Mouse (Mus musculus): ENCODE data around the gene Fsd1. TPM values are rescaled to one million over a fixed set of nuclear protein-coding genes. Genes with fewer than 3 reads are reported as not detected.

Fsd1 gene
- total and polyA plus RNA-seq, 3 experiments: not detected

- TF ChIP-seq ZC3H11A (IDR thresholded peaks at IDR 0.05; ENCODE audit: low read depth, low read length) (no peak), CHD1 (IDR thresholded peaks at IDR 0.05; ENCODE audit: low read depth, low read length) (no peak), E2F4 (IDR thresholded peaks at IDR 0.05; ENCODE audit: borderline replicate concordance, low read depth, low read length) (no peak), NELFE (IDR thresholded peaks at IDR 0.05; ENCODE audit: low read depth, low read length) (peak; percentile 56; the same call in 1 of the 2 replicates), POLR2A (IDR thresholded peaks at IDR 0.05; ENCODE audit: control insufficient read depth in 1 of 2, insufficient read depth in 1 of 2, low read depth in 1 of 2, low read length in 2 of 2, poor library complexity in 1 of 2) (peak; percentile 57 to 88; a peak in 3 of 4 replicates)
Measured at GRCm38 (mm10) chr17:56009088-56009961, 23.0 kb downstream of the Fsd1 start (continued).

DNA sequence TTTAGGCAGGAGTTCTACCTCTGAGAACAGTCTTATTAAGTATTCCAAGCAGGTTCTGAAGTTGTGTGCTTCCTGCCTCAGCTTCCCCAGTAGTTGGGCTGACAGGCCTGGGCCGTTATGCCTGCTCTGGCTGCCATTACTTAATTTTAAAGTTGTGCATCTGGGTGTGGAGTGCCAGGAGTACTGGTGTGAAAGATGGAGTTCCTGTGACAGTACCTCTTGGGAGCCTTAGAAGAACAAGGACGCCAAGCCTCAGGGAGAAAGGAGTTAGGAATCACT, 23.6 kb downstream of the Fsd1 start:
- Histone ChIP-seq H3K27ac (ENCODE audit: control insufficient read depth, low read depth, low read length) (no peak overlapping the region), H3K9ac (ENCODE audit: control insufficient read depth, low read depth, low read length, poor library complexity, severe bottlenecking) (no peak overlapping the region; the same call in 1 of the 2 replicates), H3K79me2 (ENCODE audit: control insufficient read depth, insufficient read depth, low read length, poor library complexity) (no peaks in the 10 kb centered on the region), H3K27me3 (ENCODE audit: control insufficient read depth in 1 of 2, insufficient read depth in 2 of 2, low read length in 2 of 2) (no peaks in the 10 kb centered on the region), H3K36me3 (ENCODE audit: control insufficient read depth in 1 of 2, insufficient read depth in 2 of 2, low read length in 2 of 2) (peaks cover 0 to 8% of the 10 kb centered on the region in 2 experiments; a peak in 2 of 4 replicates), H3K4me1 (ENCODE audit: control insufficient read depth in 1 of 2, insufficient read depth in 2 of 2, low read length in 2 of 2) (peaks cover 0 to 17% of the 10 kb centered on the region in 2 experiments; a peak in 2 of 4 replicates), H3K9me3 (replicated peaks; ENCODE audit: insufficient read depth, low read length) (no peaks in the 10 kb centered on the region), H3K4me3 (ENCODE audit: control insufficient read depth in 1 of 2, insufficient read depth in 1 of 2, low read depth in 2 of 2, low read length in 2 of 2) (peak overlapping the region; percentile 64 to 90; a peak in 3 of 4 replicates)
- DNase-seq (ENCODE audit: low read depth, low spot score): no peak
- no peak for TF ChIP-seq KAT2A (conservative IDR thresholded peaks at IDR 0.05; ENCODE audit: low read depth, low read length)
- no peak for TF ChIP-seq MYC (IDR thresholded peaks at IDR 0.05; ENCODE audit: low read depth, low read length)
- TF ChIP-seq MYB (IDR thresholded peaks at IDR 0.05; ENCODE audit: low read depth, low read length): no peak
- no peak for TF ChIP-seq USF2 (IDR thresholded peaks at IDR 0.05; ENCODE audit: borderline replicate concordance in 1 of 2, insufficient read depth in 1 of 2, low read depth in 1 of 2, low read length in 2 of 2)
- TF ChIP-seq POLR2A (IDR thresholded peaks at IDR 0.05; ENCODE audit: control insufficient read depth in 1 of 2, insufficient read depth in 1 of 2, low read depth in 1 of 2, low read length in 2 of 2, poor library complexity in 1 of 2): no peak
- no peak for TF ChIP-seq JUND (IDR thresholded peaks at IDR 0.05; ENCODE audit: low read depth, low read length)

GRCm38 (mm10) chr17:56010255-56010654, 23.9 kb downstream of the Fsd1 start:
- no peak for DNase-seq (ENCODE audit: low read depth, low spot score)
- peaks cover 0 to 17% of the 10 kb centered on the region in 2 experiments; a peak in 2 of 4 replicates for H3K4me1 ChIP-seq (ENCODE audit: control insufficient read depth in 1 of 2, insufficient read depth in 2 of 2, low read length in 2 of 2)
- H3K4me3 ChIP-seq (ENCODE audit: control insufficient read depth in 1 of 2, insufficient read depth in 1 of 2, low read depth in 2 of 2, low read length in 2 of 2): no peak overlapping the region
- no peaks in the 10 kb centered on the region for H3K27me3 ChIP-seq (ENCODE audit: control insufficient read depth in 1 of 2, insufficient read depth in 2 of 2, low read length in 2 of 2)
- no peak overlapping the region for H3K9ac ChIP-seq (ENCODE audit: control insufficient read depth, low read depth, low read length, poor library complexity, severe bottlenecking)
- H3K79me2 ChIP-seq (ENCODE audit: control insufficient read depth, insufficient read depth, low read length, poor library complexity): no peaks in the 10 kb centered on the region
- no peak overlapping the region for H3K27ac ChIP-seq (ENCODE audit: control insufficient read depth, low read depth, low read length)
- TF ChIP-seq POLR2AphosphoS5 (IDR thresholded peaks at IDR 0.05; ENCODE audit: borderline replicate concordance, low read depth, low read length): no peak
- TF ChIP-seq MEF2A (IDR thresholded peaks at IDR 0.05; ENCODE audit: extremely low read depth, insufficient replicate concordance, low read depth, low read length, poor library complexity, severe bottlenecking): no peak
- no peak for TF ChIP-seq UBTF (IDR thresholded peaks at IDR 0.05; ENCODE audit: borderline replicate concordance, insufficient read depth, low read depth, low read length)
- TF ChIP-seq TAL1 (IDR thresholded peaks at IDR 0.05; ENCODE audit: low read length): no peak
- TF ChIP-seq USF1 (IDR thresholded peaks at IDR 0.05; ENCODE audit: low read depth, low read length): no peak
- H3K9me3 ChIP-seq (replicated peaks; ENCODE audit: insufficient read depth, low read length): no peaks in the 10 kb centered on the region
- peaks cover 0 to 8% of the 10 kb centered on the region in 2 experiments; a peak in 2 of 4 replicates for H3K36me3 ChIP-seq (ENCODE audit: control insufficient read depth in 1 of 2, insufficient read depth in 2 of 2, low read length in 2 of 2)
